Mouse (Mus musculus) G1E (cell line): ENCODE results near the gene Lctl. TPM values are rescaled to one million over a fixed set of nuclear protein-coding genes. Genes with fewer than 3 reads are reported as not detected.

Experiments
- ATAC-seq: 2 replicates; pipeline ENCODE4 v1.8.0; 2016; ENCODE audit warnings: mild to moderate bottlenecking; ENCODE audit not compliant: insufficient number of reproducible peaks, poor library complexity, low FRiP score, severe bottlenecking; ENCODE audit errors: extremely low read depth
- DNase-seq: peaks from one replicate; pipeline ENCODE4 v3.0.0; 2012; ENCODE audit warnings: low spot score
- H3K27me3 ChIP-seq: 2 replicates; pipeline ENCODE4 v1.6.1; 2012; ENCODE audit warnings: mild to moderate bottlenecking, low read length, inconsistent platforms; ENCODE audit not compliant: insufficient read depth
- H3K36me3 ChIP-seq: replicated peaks from 2 replicates; pipeline ENCODE3; 2012; ENCODE audit warnings: mild to moderate bottlenecking, inconsistent platforms
- H3K4me1 ChIP-seq: 2 replicates; pipeline ENCODE4 v1.6.1; 2012; ENCODE audit warnings: low read depth, low read length, inconsistent platforms, mixed read lengths; ENCODE audit not compliant: insufficient read depth
- H3K4me3 ChIP-seq: 2 replicates; pipeline ENCODE4 v1.5.1; 2012; ENCODE audit warnings: low read depth, mild to moderate bottlenecking, inconsistent platforms, low read length, moderate library complexity, mixed read lengths
- H3K9me3 ChIP-seq: replicated peaks from 2 replicates; pipeline ENCODE4 v1.6.1; 2012; ENCODE audit warnings: inconsistent platforms
- CTCF ChIP-seq: IDR thresholded peaks from 2 replicates; pipeline ENCODE4 v1.5.1; 2012; ENCODE audit warnings: low read depth, low read length, inconsistent platforms, mixed read lengths
- GATA1 ChIP-seq: IDR thresholded peaks from 2 replicates; pipeline ENCODE4 v1.6.1; 2012; ENCODE audit warnings: borderline replicate concordance, low read length, inconsistent platforms, mixed read lengths
- GATA2 ChIP-seq: IDR thresholded peaks from 2 replicates; pipeline ENCODE4 v1.6.1; 2012; ENCODE audit warnings: low read depth, low read length, inconsistent platforms, borderline replicate concordance
- POLR2AphosphoS5 ChIP-seq: IDR thresholded peaks from 2 replicates; pipeline ENCODE4 v1.6.1; 2012; ENCODE audit warnings: low read depth, low read length, inconsistent platforms; ENCODE audit not compliant: insufficient replicate concordance
- TAL1 ChIP-seq: conservative IDR thresholded peaks from 2 replicates; pipeline ENCODE4 v1.6.1; 2012; ENCODE audit warnings: low read depth, low read length, inconsistent platforms, mixed read lengths
- polyA plus RNA-seq: library from polyadenylated mRNA; stranded (reverse); fragments of >175 nt; gene quantifications from 2 replicates; pipeline ENCODE4 v1.2.3, GENCODE M21; 2012
- total RNA-seq, 2 experiments: library from RNA; stranded (forward) in 1 of 2; stranded (reverse) in 1 of 2; fragments of 200-1000 nt in 1 of 2; fragments of >200 nt in 1 of 2; fragmentation: Nextera tagmentation in 1 of 2; gene quantifications; 2 replicates each; pipeline ENCODE4 v1.2.3; 2014 to 2017

The Lctl gene
- total and polyA plus RNA-seq, 3 experiments, result not detected

DNA sequence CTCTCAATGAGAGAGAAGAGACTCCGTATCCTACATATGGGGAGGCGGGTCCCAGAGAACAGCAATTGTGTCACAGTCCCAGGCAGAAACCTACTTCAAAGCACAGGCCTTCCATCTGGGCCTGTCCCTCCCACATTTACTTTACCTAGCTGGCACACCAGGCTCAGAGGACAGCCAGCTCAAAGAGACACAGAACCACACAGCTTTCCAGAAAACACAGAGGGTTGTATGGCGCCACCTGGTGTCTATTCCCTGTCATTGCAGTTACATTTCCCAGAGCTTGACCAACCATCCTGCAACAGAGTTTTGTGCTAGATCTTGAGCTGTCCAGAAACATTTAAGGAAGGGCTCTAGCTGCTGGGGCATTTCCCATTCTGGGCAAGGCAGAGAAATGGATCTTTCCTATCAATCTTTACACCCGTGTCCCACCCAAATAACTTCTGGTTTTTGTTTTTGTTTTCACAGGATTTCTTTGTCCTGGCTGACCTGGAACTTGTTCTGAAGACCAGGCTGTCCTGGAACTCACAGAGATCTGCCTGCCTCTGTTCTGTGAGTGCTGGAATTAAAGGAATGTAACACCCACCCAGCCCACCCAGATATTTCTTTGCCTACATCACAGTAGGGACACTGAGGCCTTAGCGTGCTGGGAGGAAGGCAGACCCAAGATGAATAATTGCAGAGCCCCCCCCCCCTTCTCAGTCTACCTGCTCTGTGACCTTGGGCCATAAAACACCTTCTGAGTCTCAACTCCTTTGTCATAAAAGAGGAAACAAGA is 29.3 kb upstream of the Lctl start:
- no peak for ATAC-seq
- TF ChIP-seq TAL1 (no peak), CTCF (peak; percentile 38; the same call in 1 of the 2 replicates)

DNA sequence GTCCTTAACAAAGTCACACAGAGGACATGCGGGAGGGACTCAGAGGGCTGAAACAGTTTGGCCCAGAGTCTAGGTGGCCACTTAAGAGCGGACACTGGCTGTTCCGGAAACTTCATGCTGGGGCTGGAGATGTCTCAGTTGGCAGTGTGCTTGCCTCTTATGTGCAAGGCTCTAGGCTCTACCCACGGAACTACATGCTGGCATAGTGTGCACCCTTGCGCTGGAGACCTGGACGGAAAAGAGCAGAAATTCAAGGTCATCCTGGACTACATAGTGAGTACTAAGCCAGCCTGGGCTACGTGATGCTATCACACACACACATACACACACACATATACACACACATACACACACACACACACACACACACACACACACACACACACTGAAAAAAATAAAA is 28.6 kb upstream of the Lctl start:
- ATAC-seq (no peak), DNase-seq (no peak)
- H3K27me3 ChIP-seq, result peaks cover 53% of the 10 kb centered on the region
- TF ChIP-seq GATA1 (no peak), POLR2AphosphoS5 (no peak), CTCF (no peak), TAL1 (no peak), GATA2 (no peak)
- no peaks in the 10 kb centered on the region for H3K9me3 ChIP-seq
- H3K4me3 ChIP-seq, result no peak overlapping the region
- H3K36me3 ChIP-seq, result no peaks in the 10 kb centered on the region
- peaks cover 43% of the 10 kb centered on the region for H3K4me1 ChIP-seq

More for the DNA sequence above, 29.3 kb upstream of the Lctl start:
- no peak overlapping the region for H3K4me3 ChIP-seq
- peaks cover 48% of the 10 kb centered on the region for H3K27me3 ChIP-seq
- no peaks in the 10 kb centered on the region for H3K9me3 ChIP-seq
- no peaks in the 10 kb centered on the region for H3K36me3 ChIP-seq
- peaks cover 43% of the 10 kb centered on the region for H3K4me1 ChIP-seq
- DNase-seq, result peak; percentile 40

DNA sequence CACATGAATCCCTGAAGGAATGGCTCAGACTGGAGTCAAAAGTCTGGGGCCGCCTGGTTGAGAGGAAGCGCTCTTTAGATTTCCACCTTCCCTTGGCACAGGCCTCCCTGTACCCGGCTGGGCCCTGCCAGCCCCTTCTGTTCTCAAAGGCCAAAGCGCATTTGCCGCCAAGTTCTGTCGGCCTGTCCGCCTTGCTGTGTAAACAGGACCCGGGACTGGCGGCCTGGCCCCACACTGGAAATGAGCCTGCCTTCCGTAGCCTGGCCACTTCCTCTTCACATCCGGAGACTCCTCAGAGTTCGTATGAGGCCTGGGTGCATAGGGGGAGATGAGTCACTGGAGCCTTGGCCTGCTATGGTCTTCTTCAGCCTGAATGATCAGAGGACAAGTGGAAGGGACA is 27.9 kb upstream of the Lctl start:
- no peaks in the 10 kb centered on the region for H3K9me3 ChIP-seq
- H3K4me3 ChIP-seq, result no peak overlapping the region
- ATAC-seq, result no peak
- no peak for TF ChIP-seq CTCF
- no peak for TF ChIP-seq TAL1
- no peak for DNase-seq
- H3K36me3 ChIP-seq, result no peaks in the 10 kb centered on the region
- H3K27me3 ChIP-seq, result peaks cover 53% of the 10 kb centered on the region
- peaks cover 36% of the 10 kb centered on the region for H3K4me1 ChIP-seq

DNA sequence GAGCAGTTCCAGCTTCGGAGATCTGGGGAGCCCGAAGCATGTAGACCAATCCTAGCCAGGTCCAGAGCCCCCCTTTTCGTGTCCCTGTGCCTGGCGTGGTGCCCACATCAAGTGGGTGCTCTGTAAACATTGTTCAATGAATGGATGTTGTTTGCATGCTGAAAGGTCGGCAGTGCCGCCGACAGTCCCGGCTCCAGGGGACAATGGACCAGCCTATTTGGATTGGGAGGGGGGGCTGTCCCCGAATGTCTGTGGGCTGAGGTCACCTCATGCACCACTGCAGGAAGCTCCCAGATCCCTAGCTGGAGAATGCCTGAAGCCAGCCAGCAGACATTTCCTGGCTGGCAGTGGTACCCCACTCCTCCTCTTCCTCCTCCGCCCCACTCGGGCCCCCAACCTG is 22.9 kb upstream of the Lctl start:
- no peak for ATAC-seq
- Histone ChIP-seq H3K27me3 (peaks cover 63% of the 10 kb centered on the region), H3K4me3 (no peak overlapping the region), H3K4me1 (no peaks in the 10 kb centered on the region), H3K9me3 (no peaks in the 10 kb centered on the region), H3K36me3 (no peaks in the 10 kb centered on the region)
- no peak for TF ChIP-seq GATA1
- no peak for TF ChIP-seq TAL1
- TF ChIP-seq CTCF, result no peak
- TF ChIP-seq POLR2AphosphoS5, result no peak
- TF ChIP-seq GATA2, result no peak
- DNase-seq, result no peak

DNA sequence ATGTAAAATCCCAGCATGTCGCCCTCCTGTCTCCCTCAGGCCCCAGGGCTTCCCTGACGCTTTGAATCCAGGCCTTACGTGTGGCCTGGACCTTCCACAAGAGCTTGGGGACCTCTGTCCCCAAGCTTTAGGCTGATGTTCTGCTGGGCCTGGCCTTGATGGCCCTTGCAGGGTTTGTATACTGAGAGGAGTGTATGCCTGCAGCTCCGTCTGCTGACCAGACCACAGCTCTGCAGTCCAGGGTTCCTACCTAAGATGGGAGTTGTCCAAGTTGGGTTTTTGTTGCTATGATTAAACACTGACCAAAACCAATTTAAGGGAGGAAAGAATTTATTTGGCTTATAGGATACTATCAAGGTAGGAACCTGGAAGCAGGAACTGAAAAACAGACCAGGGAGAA is 18.7 kb upstream of the Lctl start:
- peaks cover 58% of the 10 kb centered on the region for H3K27me3 ChIP-seq
- no peaks in the 10 kb centered on the region for H3K4me1 ChIP-seq
- TF ChIP-seq TAL1, result no peak
- no peak for TF ChIP-seq CTCF
- no peak for TF ChIP-seq GATA1
- no peak for TF ChIP-seq POLR2AphosphoS5
- no peak for TF ChIP-seq GATA2
- no peaks in the 10 kb centered on the region for H3K36me3 ChIP-seq
- no peak overlapping the region for H3K4me3 ChIP-seq
- H3K9me3 ChIP-seq, result no peaks in the 10 kb centered on the region
- ATAC-seq (no peak), DNase-seq (no peak)

DNA sequence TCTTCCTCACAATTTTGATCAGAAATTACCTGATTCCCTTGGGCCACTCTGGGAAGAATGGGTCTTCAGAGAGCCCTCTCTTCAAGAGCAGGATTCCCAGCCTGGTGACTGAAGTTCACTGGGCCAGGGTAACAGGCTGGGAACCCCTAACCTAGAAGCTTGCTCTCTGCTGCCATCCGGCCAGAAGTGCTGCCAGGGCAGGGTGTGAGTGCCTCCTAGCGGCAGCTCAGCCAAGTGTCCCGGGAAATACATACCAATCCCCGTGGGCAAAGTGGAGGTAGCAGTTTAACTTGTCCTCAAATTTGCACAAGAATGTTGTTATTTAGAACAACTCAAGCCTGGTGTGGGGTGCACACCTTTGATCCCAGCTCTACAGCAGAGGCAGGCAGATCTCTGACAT is 16.5 kb upstream of the Lctl start:
- no peaks in the 10 kb centered on the region for H3K36me3 ChIP-seq
- H3K4me1 ChIP-seq, result peaks cover 4% of the 10 kb centered on the region
- peak; percentile 69 for DNase-seq
- no peak overlapping the region for H3K4me3 ChIP-seq
- no peak for ATAC-seq
- peaks cover 39% of the 10 kb centered on the region for H3K27me3 ChIP-seq
- no peaks in the 10 kb centered on the region for H3K9me3 ChIP-seq
- TF ChIP-seq TAL1 (no peak), CTCF (peak; percentile 85), GATA1 (no peak)

DNA sequence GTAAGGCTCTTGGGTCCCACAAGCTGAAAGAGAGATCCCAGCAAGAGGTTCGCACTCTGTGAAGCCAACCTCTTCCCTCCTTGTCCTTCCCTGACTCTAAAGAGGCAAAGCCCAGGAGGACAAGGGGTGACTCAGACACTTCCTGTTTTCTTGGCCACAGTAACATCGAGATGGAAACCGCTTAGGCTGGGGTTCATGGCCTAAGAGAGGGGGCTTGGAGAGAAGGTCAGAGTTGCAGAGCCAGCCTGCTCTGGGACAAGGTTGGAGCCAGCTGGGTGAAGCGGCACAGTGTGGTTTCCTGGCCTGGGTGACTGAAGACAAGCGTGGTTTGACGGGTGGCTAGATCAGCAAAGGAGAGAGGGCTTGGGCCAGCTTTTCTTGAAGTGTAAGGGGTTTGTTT is 11.6 kb upstream of the Lctl start:
- ATAC-seq, result no peak
- no peak for TF ChIP-seq POLR2AphosphoS5
- no peak for TF ChIP-seq CTCF
- no peak for TF ChIP-seq GATA2
- TF ChIP-seq TAL1, result no peak
- no peak for TF ChIP-seq GATA1

More for the DNA sequence above, 11.6 kb upstream of the Lctl start:
- H3K9me3 ChIP-seq, result no peaks in the 10 kb centered on the region
- H3K36me3 ChIP-seq, result no peaks in the 10 kb centered on the region
- H3K4me3 ChIP-seq, result no peak overlapping the region
- no peak for DNase-seq
- H3K4me1 ChIP-seq, result peaks cover 4% of the 10 kb centered on the region
- H3K27me3 ChIP-seq, result peaks cover 14% of the 10 kb centered on the region
